Mouse (Mus musculus): Measurements from ENCODE around the gene Chrna4.

GRCm38 (mm10) chr2:181042376-181042775 lies 970 bp downstream of the Chrna4 start:
- TF ChIP-seq CTCF (conservative IDR thresholded peaks at IDR 0.05; ENCODE audit: low read length): no peak
- TF ChIP-seq NANOG (IDR thresholded peaks at IDR 0.05; ENCODE audit: borderline replicate concordance, low read length): no peak

Data from E14TG2a.4 (cell line).